Mouse (Mus musculus) stomach, embryonic 15.5 days (tissue): ENCODE results near the gene Ddx27. TPM values are rescaled to one million over a fixed set of nuclear protein-coding genes. Genes with fewer than 3 reads are reported as not detected.
"Not testable (repeated sequence)": the region's sequence is repeated elsewhere in the genome, so short reads cannot be mapped to it uniquely, and the experiment has no call there.

Source experiments
- ATAC-seq: fragments of 200-750 bp; cut with Nextera tagmentation; 2 replicates; pipeline ENCODE4 v1.8.0; 2017; ENCODE audit warnings: low read depth, moderate number of reproducible peaks, moderate TSS enrichment; ENCODE audit not compliant: insufficient read depth, low FRiP score
- H3K27ac ChIP-seq: fragments of 300-500 bp; sonication (generic); 2 replicates; pipeline ENCODE4 v1.5.1; 2015; ENCODE audit warnings: mild to moderate bottlenecking, inconsistent platforms
- H3K27me3 ChIP-seq: fragments of 300-500 bp; sonication (generic); replicated peaks from 2 replicates; pipeline ENCODE4 v1.6.1; 2015; ENCODE audit warnings: inconsistent platforms
- H3K36me3 ChIP-seq: fragments of 300-500 bp; sonication (generic); 2 replicates; pipeline ENCODE4 v1.6.1; 2015; ENCODE audit warnings: inconsistent platforms
- H3K4me1 ChIP-seq: fragments of 300-500 bp; sonication (generic); 2 replicates; pipeline ENCODE4 v1.6.1; 2015; ENCODE audit warnings: inconsistent platforms
- H3K4me2 ChIP-seq: fragments of 300-500 bp; sonication (generic); 2 replicates; pipeline ENCODE4 v1.6.1; 2015; ENCODE audit warnings: mild to moderate bottlenecking, inconsistent platforms
- H3K4me3 ChIP-seq: fragments of 300-500 bp; sonication (generic); replicated peaks from 2 replicates; pipeline ENCODE4 v1.5.1; 2015; ENCODE audit warnings: inconsistent platforms
- H3K9ac ChIP-seq: fragments of 300-500 bp; sonication (generic); 2 replicates; pipeline ENCODE4 v1.6.1; 2015; ENCODE audit warnings: inconsistent platforms
- H3K9me3 ChIP-seq: fragments of 300-500 bp; sonication (generic); 2 replicates; pipeline ENCODE4 v1.6.1; 2016; ENCODE audit warnings: inconsistent platforms
- WGBS: fragments of 180-500 bp; shearing (Covaris S2); methylation state at CpG from one replicate; pipeline ENCODE4 v1.1.7; 2015; 5-methylcytosine and 5-hydroxymethylcytosine counted together
- polyA plus RNA-seq: library from polyadenylated mRNA; unstranded; fragments of >200 nt; fragmentation: Nextera tagmentation; extraction: Ambion mirVana; gene quantifications from 2 replicates; pipeline ENCODE4 v1.2.1, GENCODE M21; 2015

Gene Ddx27
- polyA plus RNA-seq, 1 experiment from 2014 or later: 47.4 TPM

DNA sequence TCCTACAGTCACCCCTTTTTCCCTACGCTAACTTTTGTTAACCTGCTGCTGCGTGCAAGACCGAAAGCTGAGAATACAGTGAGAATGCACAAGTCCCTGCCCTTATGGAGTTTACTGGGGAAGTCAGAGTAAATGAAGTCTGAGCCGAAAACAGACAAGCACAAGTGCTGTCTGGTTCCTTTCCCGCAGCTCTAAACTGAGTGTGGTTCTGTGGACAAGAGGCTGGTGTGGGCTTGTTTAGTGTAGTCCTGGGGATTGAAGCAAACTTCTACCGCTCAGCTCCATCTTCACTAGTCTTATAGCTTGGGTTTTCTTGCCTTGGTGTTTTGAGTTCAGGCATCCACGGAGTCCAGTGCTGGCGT, 18.5 kb upstream of the Ddx27 start:
- Histone ChIP-seq H3K9me3 (no peaks in the 10 kb centered on the region), H3K36me3 (no peaks in the 10 kb centered on the region), H3K4me2 (peak overlapping the region; percentile 52), H3K27me3 (no peaks in the 10 kb centered on the region), H3K4me1 (peaks cover 20% of the 10 kb centered on the region), H3K9ac (no peak overlapping the region), H3K27ac (peak overlapping the region; percentile 55), H3K4me3 (peak overlapping the region; percentile 95)
- WGBS: 36% methylated on average over 8 of the region's 8 CpGs
- ATAC-seq: peak; percentile 17; the same call in 1 of the 2 replicates

DNA sequence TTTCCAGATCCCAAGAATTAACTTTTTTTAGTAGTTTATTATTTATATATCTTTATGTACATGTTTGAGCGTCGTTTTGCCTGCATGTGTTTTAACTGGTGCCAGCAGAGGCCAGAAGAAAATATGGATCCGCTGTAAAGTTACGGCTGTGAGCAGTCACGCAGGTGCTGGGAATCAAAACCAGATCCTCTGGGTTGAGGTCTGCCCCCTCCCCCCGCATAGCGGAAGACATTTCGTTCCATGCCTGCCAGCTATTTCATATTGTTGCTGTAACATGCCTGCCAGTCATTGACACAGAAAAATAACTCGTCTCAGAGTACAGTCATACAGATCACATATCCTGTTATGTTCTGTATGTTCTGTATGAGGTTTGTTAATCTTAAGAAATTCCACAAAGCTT, 13.5 kb upstream of the Ddx27 start:
- H3K4me1 ChIP-seq: 0 out of 2 replicates have a peak, but pooled peaks cover 4% of the 10 kb centered on the region
- H3K4me3 ChIP-seq: no peak overlapping the region
- no peak overlapping the region for H3K4me2 ChIP-seq
- WGBS: 78% methylated on average over 9 of the region's 9 CpGs
- no peaks in the 10 kb centered on the region for H3K36me3 ChIP-seq
- H3K27me3 ChIP-seq: no peaks in the 10 kb centered on the region
- no peak overlapping the region for H3K9ac ChIP-seq
- ATAC-seq: no peak
- H3K9me3 ChIP-seq: no peaks in the 10 kb centered on the region
- H3K27ac ChIP-seq: no peak overlapping the region

DNA sequence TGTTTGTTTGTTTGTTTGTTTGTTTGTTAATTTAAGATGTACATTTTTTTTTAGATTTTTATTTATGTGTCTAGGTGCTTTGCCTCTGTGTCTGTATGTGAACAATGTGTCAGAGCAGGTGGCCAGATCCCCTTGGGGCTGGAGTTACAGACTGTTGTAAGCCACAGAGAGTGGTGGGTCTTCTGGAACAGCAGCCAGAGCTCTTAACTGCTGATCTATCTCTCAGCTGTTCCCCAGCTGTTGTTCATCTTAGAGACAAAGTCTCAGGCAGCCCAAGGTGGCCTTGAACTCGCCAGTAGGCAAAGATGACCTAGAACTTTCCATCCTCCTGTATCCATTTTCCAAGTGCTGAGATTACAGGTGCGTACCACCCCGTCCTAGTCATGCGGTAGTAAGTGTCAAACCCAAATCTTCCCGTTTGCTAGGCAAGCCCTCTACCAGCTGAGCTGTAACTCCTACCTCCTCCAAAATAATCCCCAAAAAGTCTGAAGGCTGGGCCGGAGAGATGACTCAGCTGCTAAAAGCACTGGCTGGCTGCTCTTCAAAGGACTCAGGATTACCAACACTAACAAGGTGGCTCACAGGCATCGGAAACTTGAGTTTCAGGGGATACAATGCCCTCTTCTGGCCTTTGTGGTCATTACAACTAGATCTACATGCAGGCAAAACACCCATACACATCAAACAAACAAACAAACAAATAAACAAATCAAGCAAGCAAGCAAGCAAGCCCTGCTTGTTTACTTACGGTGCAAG, 10.7 kb upstream of the Ddx27 start:
- no peak overlapping the region for H3K9ac ChIP-seq

GRCm38 (mm10) chr2:167006355-167006754, 8.6 kb upstream of the Ddx27 start:
- Histone ChIP-seq H3K27ac (no peak overlapping the region), H3K36me3 (no peaks in the 10 kb centered on the region), H3K9ac (no peak overlapping the region), H3K4me2 (no peak overlapping the region), H3K4me1 (0 out of 2 replicates have a peak, but pooled peaks cover 4% of the 10 kb centered on the region), H3K27me3 (no peaks in the 10 kb centered on the region), H3K4me3 (no peak overlapping the region), H3K9me3 (no peaks in the 10 kb centered on the region)
- WGBS: 74% methylated on average over 2 of the region's 2 CpGs
- no peak for ATAC-seq

More for the DNA sequence above, 10.7 kb upstream of the Ddx27 start:
- no peak overlapping the region for H3K27ac ChIP-seq
- H3K9me3 ChIP-seq: no peaks in the 10 kb centered on the region
- no peak for ATAC-seq
- H3K4me3 ChIP-seq: no peak overlapping the region
- H3K4me2 ChIP-seq: no peak overlapping the region
- 0 out of 2 replicates have a peak, but pooled peaks cover 4% of the 10 kb centered on the region for H3K4me1 ChIP-seq
- H3K36me3 ChIP-seq: no peaks in the 10 kb centered on the region
- H3K27me3 ChIP-seq: no peaks in the 10 kb centered on the region
- WGBS: 36% methylated on average over 8 of the region's 8 CpGs

- Histone ChIP-seq H3K27me3 (no peaks in the 10 kb centered on the region), H3K27ac (no peak overlapping the region), H3K4me2 (no peak overlapping the region), H3K9ac (no peak overlapping the region), H3K36me3 (no peaks in the 10 kb centered on the region), H3K4me3 (no peak overlapping the region), H3K4me1 (0 out of 2 replicates have a peak, but pooled peaks cover 4% of the 10 kb centered on the region), H3K9me3 (no peaks in the 10 kb centered on the region)
- 67% methylated on average over 13 of the region's 13 CpGs for WGBS
- no peak for ATAC-seq
These were observed 7.9 kb upstream of the Ddx27 start for GRCm38 (mm10) chr2:167007001-167007491.

- not testable (repeated sequence) for H3K4me3 ChIP-seq, H3K4me1 ChIP-seq, ATAC-seq, H3K9ac ChIP-seq, H3K36me3 ChIP-seq, H3K27ac ChIP-seq, H3K4me2 ChIP-seq, H3K27me3 ChIP-seq, H3K9me3 ChIP-seq
- 77% methylated on average over 4 of the region's 4 CpGs for WGBS
These were observed 7.4 kb upstream of the Ddx27 start for GRCm38 (mm10) chr2:167007565-167007964.

- 74% methylated on average over 4 of the region's 4 CpGs for WGBS
These were observed 5.5 kb upstream of the Ddx27 start for GRCm38 (mm10) chr2:167009483-167009882.

GRCm38 (mm10) chr2:167010546-167010945, 4.4 kb upstream of the Ddx27 start:
- H3K27me3 ChIP-seq: no peaks in the 10 kb centered on the region
- no peak overlapping the region for H3K27ac ChIP-seq
- no peaks in the 10 kb centered on the region for H3K4me1 ChIP-seq
- 80% methylated on average over 3 of the region's 3 CpGs for WGBS
- ATAC-seq: no peak
- no peaks in the 10 kb centered on the region for H3K36me3 ChIP-seq
- no peak overlapping the region for H3K4me3 ChIP-seq
- no peak overlapping the region for H3K9ac ChIP-seq
- no peak overlapping the region for H3K4me2 ChIP-seq
- H3K9me3 ChIP-seq: no peaks in the 10 kb centered on the region

More at GRCm38 (mm10) chr2:167009483-167009882, 5.5 kb upstream of the Ddx27 start:
- Histone ChIP-seq H3K4me1 (no peaks in the 10 kb centered on the region), H3K4me2 (no peak overlapping the region), H3K4me3 (no peak overlapping the region), H3K36me3 (no peaks in the 10 kb centered on the region), H3K27ac (no peak overlapping the region), H3K9me3 (no peaks in the 10 kb centered on the region), H3K27me3 (no peaks in the 10 kb centered on the region), H3K9ac (no peak overlapping the region)
- ATAC-seq: no peak

DNA sequence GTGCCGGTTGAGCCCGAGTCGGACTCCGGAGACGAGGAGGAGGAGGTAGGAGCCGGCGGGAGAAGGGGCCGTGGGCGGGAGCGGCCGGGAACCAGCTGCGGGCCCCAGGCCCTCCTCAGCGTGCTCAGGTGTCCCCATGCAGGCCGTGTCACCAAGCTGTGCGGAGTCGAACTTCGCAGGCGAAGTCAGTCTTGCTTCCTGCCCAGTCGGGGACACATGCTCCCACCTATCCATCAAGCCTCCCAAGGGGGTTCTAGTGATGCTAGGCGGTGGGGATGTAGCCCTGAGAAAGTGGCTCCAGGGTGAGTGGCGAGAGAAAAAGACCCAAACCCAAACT, 357 bp downstream of the Ddx27 start:
- Histone ChIP-seq H3K27me3 (no peaks in the 10 kb centered on the region), H3K9me3 (no peaks in the 10 kb centered on the region), H3K4me3 (peak overlapping the region; percentile 83), H3K27ac (peak overlapping the region; percentile 53), H3K36me3 (peaks cover 8% of the 10 kb centered on the region), H3K4me1 (peaks cover 13% of the 10 kb centered on the region), H3K4me2 (peak overlapping the region; percentile 76), H3K9ac (peak overlapping the region; percentile 74)
- whole genome bisulfite sequencing: under 1% methylated on average over 21 of the region's 21 CpGs
- peak; percentile 61; the same call in 1 of the 2 replicates for ATAC-seq

DNA sequence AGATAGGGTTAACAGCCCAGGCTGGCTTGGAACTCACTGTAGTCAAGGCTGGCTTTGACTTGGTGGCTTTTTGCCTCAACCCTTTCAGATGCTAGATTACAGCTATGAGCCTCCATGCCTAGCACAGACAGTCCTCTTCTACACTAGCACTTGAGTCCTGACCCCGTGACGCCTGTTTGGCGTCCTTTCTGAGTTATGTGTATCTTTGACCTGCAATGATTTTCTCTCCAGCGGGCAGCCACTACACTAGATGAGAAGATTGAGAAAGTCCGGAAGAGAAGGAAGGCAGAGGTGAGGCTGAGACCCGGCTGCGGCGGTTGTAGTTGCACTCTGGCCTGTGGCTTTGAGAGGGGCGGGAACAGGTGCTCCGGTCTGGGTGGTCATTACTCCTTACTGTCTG, 4.4 kb downstream of the Ddx27 start:
- ATAC-seq: no peak
- Histone ChIP-seq H3K9me3 (no peaks in the 10 kb centered on the region), H3K4me2 (no peak overlapping the region), H3K27ac (no peak overlapping the region), H3K27me3 (no peaks in the 10 kb centered on the region), H3K4me3 (no peak overlapping the region), H3K9ac (no peak overlapping the region), H3K36me3 (peaks cover 28% of the 10 kb centered on the region), H3K4me1 (peaks cover 13% of the 10 kb centered on the region)
- 85% methylated on average over 10 of the region's 10 CpGs for WGBS

DNA sequence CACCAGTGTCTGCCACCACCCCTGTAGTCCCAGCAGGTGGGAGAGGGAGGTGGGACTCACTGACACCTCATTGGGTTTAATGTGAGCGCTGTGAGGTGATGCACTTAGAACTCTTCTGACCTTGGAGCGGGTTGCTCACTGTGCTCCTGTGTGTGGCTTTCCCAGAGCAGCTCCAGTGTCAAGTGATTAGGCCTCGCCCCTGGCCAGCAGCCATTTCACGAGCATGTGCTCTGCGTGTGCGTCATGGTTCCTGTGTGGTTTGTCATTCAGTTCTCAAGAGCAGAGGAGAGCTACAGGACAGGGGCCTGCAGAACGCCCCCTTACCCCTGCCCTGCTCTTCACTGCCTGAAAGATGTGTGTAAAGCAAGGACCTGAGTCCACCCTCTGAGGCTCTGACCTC, 13.6 kb downstream of the Ddx27 start:
- no peak overlapping the region for H3K27ac ChIP-seq
- no peaks in the 10 kb centered on the region for H3K4me1 ChIP-seq
- 94% methylated on average over 7 of the region's 7 CpGs for WGBS
- no peak overlapping the region for H3K9ac ChIP-seq
- H3K4me3 ChIP-seq: no peak overlapping the region
- H3K36me3 ChIP-seq: peaks cover 74% of the 10 kb centered on the region
- no peaks in the 10 kb centered on the region for H3K27me3 ChIP-seq
- no peaks in the 10 kb centered on the region for H3K9me3 ChIP-seq
- no peak overlapping the region for H3K4me2 ChIP-seq
- no peak for ATAC-seq

GRCm38 (mm10) chr2:167030507-167030906, 15.5 kb downstream of the Ddx27 start:
- H3K27me3 ChIP-seq: no peaks in the 10 kb centered on the region
- no peak for ATAC-seq
- H3K4me2 ChIP-seq: no peak overlapping the region
- no peak overlapping the region for H3K27ac ChIP-seq
- H3K4me3 ChIP-seq: no peak overlapping the region
- no peak overlapping the region for H3K9ac ChIP-seq
- H3K4me1 ChIP-seq: no peaks in the 10 kb centered on the region
- H3K9me3 ChIP-seq: no peaks in the 10 kb centered on the region
- 93% methylated on average over 4 of the region's 4 CpGs for WGBS
- H3K36me3 ChIP-seq: peaks cover 76% of the 10 kb centered on the region
